Mouse (Mus musculus): Measurements from ENCODE around the gene Nos3. TPM values are rescaled to one million over a fixed set of nuclear protein-coding genes. Genes with fewer than 3 reads are reported as not detected.
A peak's percentile ranks its signal among the peaks of the same experiment; 100 is the strongest.

The Nos3 gene
- total RNA-seq, 2 experiments from 2014 or later: 8.0 to 9.5 TPM

GRCm38 (mm10) chr5:24417587-24417986 lies 53.0 kb downstream of the Nos3 start:
- intact Hi-C loops (cut with DNase I): no loop called here
- DNase-seq (ENCODE audit: low spot score in 2 of 2): no peak

- DNase-seq (ENCODE audit: low spot score in 2 of 2): no peak
- intact Hi-C loops (cut with DNase I): no loop called here
Observed at GRCm38 (mm10) chr5:24420381-24420780, 55.8 kb downstream of the Nos3 start.

- DNase-seq (ENCODE audit: low spot score in 2 of 2): peak; percentile 99 to 100
- intact Hi-C loops (cut with DNase I): loop anchor here (1.0 kb wide), 1 partner anchor 22 kb away; the partner anchor contains the start of gene Fastk
Observed at GRCm38 (mm10) chr5:24423129-24424003, 58.8 kb downstream of the Nos3 start, which contains the start of the genes Cdk5 and Slc4a2. Cdk5 (minus strand) TSS chr5:24423530. Slc4a2 (plus strand) TSS chr5:24423837.

DNA sequence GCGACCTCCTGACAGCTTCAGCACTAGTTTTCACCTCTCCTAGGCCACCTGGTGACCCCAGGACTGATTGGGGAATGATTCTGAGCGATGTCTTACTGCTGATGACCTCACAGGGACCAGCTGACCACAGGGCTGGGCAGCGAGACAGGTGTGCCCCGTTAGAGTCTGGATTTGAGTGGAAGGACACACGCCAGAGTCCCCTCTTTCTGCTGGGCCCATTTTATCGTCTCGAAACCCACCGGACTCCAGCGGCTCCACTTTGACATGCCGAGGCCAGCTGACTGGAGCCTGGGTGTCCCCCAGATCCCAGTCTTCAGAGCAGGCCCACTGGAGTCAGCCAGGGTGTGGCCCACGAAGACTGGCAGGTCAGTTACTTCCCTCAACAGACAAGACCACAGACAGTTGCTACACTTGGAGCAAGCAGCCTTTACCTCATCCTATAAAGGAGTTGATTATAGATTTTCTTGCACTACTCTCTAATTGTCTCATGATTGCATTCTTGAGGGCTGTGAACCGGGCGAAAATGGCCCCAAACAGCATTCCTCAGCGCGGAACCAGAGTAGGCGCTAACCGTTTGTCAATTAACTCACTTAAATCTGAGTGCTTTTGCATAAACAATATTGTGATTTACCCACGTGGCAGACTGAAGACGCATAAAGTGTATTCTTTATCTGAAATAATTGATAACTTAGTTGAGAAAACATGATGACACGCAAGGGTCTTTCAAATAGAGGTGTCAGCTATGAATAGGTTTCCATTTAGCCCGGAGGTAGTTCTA lies 59.6 kb downstream of the Nos3 start:
- intact Hi-C loops (cut with DNase I): no loop called here
- peak in 1 of 2 experiments; percentile 37 for DNase-seq (ENCODE audit: low spot score in 2 of 2)

DNA sequence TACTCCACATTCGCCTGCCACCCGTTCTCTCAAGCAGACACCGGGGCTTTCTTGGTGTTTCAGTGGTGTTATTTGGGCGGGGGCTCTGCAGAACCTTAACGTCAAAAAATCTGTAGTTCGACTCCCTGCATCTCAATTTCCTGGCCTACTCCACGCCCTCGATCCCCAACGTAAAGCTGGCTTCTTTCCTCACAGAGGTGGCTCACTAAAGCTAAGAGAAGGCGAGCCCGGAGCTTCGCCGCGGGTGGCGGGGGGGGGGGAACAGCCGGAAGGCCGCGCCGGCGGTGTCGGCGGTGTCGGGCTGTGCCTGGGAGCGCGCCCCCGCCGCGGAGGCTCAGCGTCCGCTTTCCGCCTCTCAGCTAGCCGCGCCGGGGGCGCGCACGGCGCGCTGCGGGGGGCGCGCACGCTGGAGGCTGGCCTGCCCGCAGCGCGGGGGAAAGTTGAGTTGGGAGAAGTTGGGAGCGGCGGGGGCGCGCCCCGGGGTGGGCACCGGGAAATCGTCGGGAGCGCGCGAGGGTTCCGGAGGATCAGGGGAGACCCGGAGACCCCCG lies 60.3 kb downstream of the Nos3 start:
- DNase-seq (ENCODE audit: low spot score in 2 of 2): peak; percentile 72 to 78
- intact Hi-C loops (cut with DNase I): no loop called here

GRCm38 (mm10) chr5:24425421-24426036 lies 60.9 kb downstream of the Nos3 start:
- intact Hi-C loops (cut with DNase I): no loop called here
- DNase-seq (ENCODE audit: low spot score in 2 of 2): no peak

GRCm38 (mm10) chr5:24426037-24426432 lies 61.4 kb downstream of the Nos3 start:
- DNase-seq (ENCODE audit: low spot score in 2 of 2): no peak
- intact Hi-C loops (cut with DNase I): no loop called here

- intact Hi-C loops (cut with DNase I): no loop called here
- DNase-seq (ENCODE audit: low spot score in 2 of 2): no peak
Observed at GRCm38 (mm10) chr5:24426556-24427284, 62.1 kb downstream of the Nos3 start.

DNA sequence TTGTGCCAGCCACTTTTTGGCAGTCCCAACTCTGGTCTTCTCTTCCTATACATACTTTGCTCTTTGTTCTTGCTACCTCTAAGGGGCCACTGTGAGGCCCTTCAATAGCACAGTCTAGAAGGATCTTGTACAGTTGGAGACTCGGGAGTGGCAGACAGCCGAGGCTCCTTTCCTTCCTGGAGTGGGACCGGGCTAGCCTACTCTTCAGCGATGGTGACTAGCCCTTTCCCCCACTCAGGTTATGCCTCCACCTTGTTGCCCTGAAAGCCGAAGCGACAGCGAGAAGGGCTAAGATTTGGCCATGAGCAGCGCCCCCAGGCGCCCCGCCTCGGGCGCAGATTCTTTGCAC lies 62.6 kb downstream of the Nos3 start:
- intact Hi-C loops (cut with DNase I): no loop called here
- DNase-seq (ENCODE audit: low spot score in 2 of 2): no peak

DNA sequence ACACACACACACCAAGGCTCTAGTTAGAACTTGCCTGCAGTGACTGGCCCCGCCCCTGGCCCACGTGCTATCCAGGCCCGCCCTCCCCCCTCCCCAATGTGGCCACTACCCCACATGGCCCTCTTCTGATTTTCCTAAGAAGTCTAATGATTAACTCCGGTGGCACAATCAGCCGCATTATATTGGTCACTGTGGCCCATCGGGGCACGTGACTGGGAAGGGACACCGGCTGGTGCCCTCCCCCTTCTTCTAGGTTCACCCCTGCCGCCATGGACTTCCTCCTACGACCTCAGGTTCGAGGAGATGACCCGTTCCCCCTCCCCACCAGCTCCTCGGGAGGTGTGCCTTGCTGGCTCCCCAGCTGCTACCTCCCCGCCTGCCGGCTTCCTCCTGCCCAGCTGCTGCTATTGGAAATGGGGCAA lies 63.4 kb downstream of the Nos3 start:
- no peak for DNase-seq (ENCODE audit: low spot score in 2 of 2)
- intact Hi-C loops (cut with DNase I): no loop called here

DNA sequence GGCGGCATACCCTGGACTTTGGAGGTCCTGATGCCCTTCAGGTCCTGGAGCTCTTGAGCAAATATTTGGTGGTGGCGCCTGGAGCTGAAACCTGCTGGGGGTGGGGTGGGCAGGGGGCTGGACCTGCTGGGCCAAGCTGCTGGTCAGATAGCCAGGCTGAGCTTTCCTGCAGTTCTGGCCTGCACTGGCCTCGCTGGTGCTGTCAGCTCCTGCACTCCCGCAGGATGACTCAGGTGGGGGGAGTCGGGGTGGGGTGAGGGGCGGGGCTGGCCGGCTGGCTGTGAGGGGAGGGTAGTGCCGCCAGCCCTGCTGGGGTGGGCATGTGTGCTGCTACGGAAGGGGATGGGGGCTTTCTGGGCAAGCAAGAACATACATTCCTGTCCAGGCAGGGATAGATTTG lies 64.0 kb downstream of the Nos3 start:
- DNase-seq (ENCODE audit: low spot score in 2 of 2): no peak
- intact Hi-C loops (cut with DNase I): no loop called here

DNA sequence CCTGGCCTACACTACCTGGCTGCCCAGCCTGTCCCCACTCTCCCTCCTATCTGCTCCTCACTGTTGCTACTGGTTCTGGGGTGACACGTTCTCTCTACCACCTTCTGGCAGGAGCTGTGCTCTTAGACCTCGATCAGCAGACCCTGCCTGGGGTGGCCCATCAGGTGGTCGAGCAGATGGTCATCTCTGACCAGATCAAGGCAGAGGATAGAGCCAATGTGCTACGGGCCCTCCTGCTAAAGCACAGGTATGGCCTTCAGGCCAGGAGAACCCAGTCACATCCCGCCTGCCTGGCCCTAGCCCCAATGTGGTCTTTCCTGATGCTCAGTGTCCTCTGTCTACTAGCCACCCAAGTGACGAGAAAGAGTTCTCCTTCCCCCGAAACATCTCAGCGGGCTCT lies 69.4 kb downstream of the Nos3 start:
- intact Hi-C loops (cut with DNase I): no loop called here

More for the DNA sequence above, 69.4 kb downstream of the Nos3 start:
- DNase-seq (ENCODE audit: low spot score in 2 of 2): no peak

Other genes starting within 250 kb of the Nos3 start
- 10 to 100 TPM; 11.1 to 13.1 TPM for gene Nupl2, start 199.8 kb upstream of the Nos3 start, total RNA-seq (2021)
- 10 to 100 TPM; 22.5 to 30.1 TPM for gene Kcnh2, start 13.2 kb upstream of the Nos3 start, total RNA-seq (2021)
- gene Atg9b, start 27.3 kb downstream of the Nos3 start, total RNA-seq (2021): 1 to 10 TPM; 2.3 to 3.0 TPM
- 10 to 100 TPM; 41.3 to 54.2 TPM for gene Abcb8, start 28.9 kb downstream of the Nos3 start, total RNA-seq (2021)
- under 1 TPM in 1 of 2 experiments, not detected in 1; 0.73 TPM for gene Asic3, start 48.6 kb downstream of the Nos3 start, total RNA-seq (2021)
- 100 to 1,000 TPM; 132 TPM for gene Cdk5, start 58.7 kb downstream of the Nos3 start, total RNA-seq (2021)
- gene Slc4a2, start 59.0 kb downstream of the Nos3 start, total RNA-seq (2021): 10 to 100 TPM; 28.5 to 33.2 TPM
- gene Fastk, start 80.5 kb downstream of the Nos3 start, total RNA-seq (2021): 100 to 1,000 TPM; 130 to 137 TPM
- 10 to 100 TPM; 25.9 to 27.3 TPM for gene Tmub1, start 83.0 kb downstream of the Nos3 start, total RNA-seq (2021)
- 100 to 1,000 TPM; 505 to 511 TPM for gene Agap3, start 87.4 kb downstream of the Nos3 start, total RNA-seq (2021)
- under 1 TPM; 0.32 to 0.76 TPM for gene Gbx1, start 162.4 kb downstream of the Nos3 start, total RNA-seq (2021)
- gene Asb10, start 176.2 kb downstream of the Nos3 start, total RNA-seq (2021): not detected
- gene 4931409K22Rik, start 192.0 kb downstream of the Nos3 start, total RNA-seq (2021): not detected
- 10 to 100 TPM; 80.6 to 81.4 TPM for gene Abcf2, start 212.7 kb downstream of the Nos3 start, total RNA-seq (2021)
- gene Chpf2, start 221.9 kb downstream of the Nos3 start, total RNA-seq (2021): 10 to 100 TPM; 68.8 to 77.3 TPM